Mouse (Mus musculus) left cerebral cortex, adult 2 months (tissue): ENCODE results near the gene Proz. TPM values are rescaled to one million over a fixed set of nuclear protein-coding genes. Genes with fewer than 3 reads are reported as not detected.

Source experiments
- DNase-seq, 2 experiments: peaks; one replicate each; pipeline ENCODE4 v3.0.0; 2021 to 2022; ENCODE audit warnings: low spot score in 2 of 2, mixed read lengths in 1 of 2; ENCODE audit errors: extremely low spot score in 1 of 2
- H3K27ac ChIP-seq: fragments of 200-600 bp; 2 replicates; pipeline ENCODE4 v1.8.1; 2022
- H3K4me3 ChIP-seq: fragments of 200-600 bp; 2 replicates; pipeline ENCODE4 v1.8.1; 2022
- CTCF ChIP-seq: fragments of 200-600 bp; IDR thresholded peaks from 2 replicates; pipeline ENCODE4 v1.8.1; 2022; ENCODE audit warnings: antibody characterized with exemption, mild to moderate bottlenecking, moderate library complexity
- intact Hi-C: fragments of 180-260 bp; cut with DNase I; formaldehyde crosslinking; loops from one replicate; pipeline ENCODE4 v1.15.1; 2025
- long read RNA-seq, 2 experiments: library from polyadenylated mRNA; stranded (forward); transcript quantifications; one replicate each; pipeline ENCODE4 v2.0.0; 2021; ENCODE audit warnings: borderline mapping rate in 2 of 2
- total RNA-seq, 2 experiments: library from RNA; stranded (reverse); gene quantifications; 2 replicates each; pipeline ENCODE4 v1.2.3; 2021

The Proz gene
- not detected for total RNA-seq
- long read RNA-seq, experiment 1: 0 reads
- long read RNA-seq, experiment 2: 0 reads

- Histone ChIP-seq H3K27ac (no peak within 1 kb of the TSS), H3K4me3 (no peak within 1 kb of the TSS)
- intact Hi-C loops: no loop called here
- DNase-seq: no peak
- no peak for TF ChIP-seq CTCF
Observed at GRCm38 (mm10) chr8:13060441-13061150, at the start of gene Proz. Gene Proz (plus strand): TSS chr8:13060914.

GRCm38 (mm10) chr8:13019560-13019959 lies 41.2 kb upstream of the Proz start:
- TF ChIP-seq CTCF: no peak; the same call in 1 of the 2 replicates
- DNase-seq: no peak
- intact Hi-C loops: no loop called here
- no peak overlapping the region for H3K27ac ChIP-seq
- no peak overlapping the region for H3K4me3 ChIP-seq

- H3K27ac ChIP-seq: peak overlapping the region; percentile 58; the same call in 1 of the 2 replicates
- intact Hi-C loops: loop anchor here (2.0 kb wide), 1 partner anchor 37 kb away; no protein-coding TSS in a partner anchor
- DNase-seq: peak; percentile 31 to 36
- no peak overlapping the region for H3K4me3 ChIP-seq
- TF ChIP-seq CTCF: no peak
Observed at GRCm38 (mm10) chr8:13021830-13022229, 38.9 kb upstream of the Proz start.

- no peak within 1 kb of the TSS for H3K4me3 ChIP-seq
- DNase-seq: no peak
- intact Hi-C loops: no loop called here
- H3K27ac ChIP-seq: no peak within 1 kb of the TSS
- TF ChIP-seq CTCF: no peak
Observed at GRCm38 (mm10) chr8:13025487-13026224, 35.1 kb upstream of the Proz start, which contains the start of gene F7. Gene F7 (plus strand): TSS chr8:13026034.

- TF ChIP-seq CTCF: no peak
- intact Hi-C loops: loop anchor here (1.0 kb wide), 1 partner anchor 78 kb away; the partner anchor contains the start of genes Cul4a and Pcid2
- no peak for DNase-seq
- no peak overlapping the region for H3K4me3 ChIP-seq
- H3K27ac ChIP-seq: no peak overlapping the region
Observed at GRCm38 (mm10) chr8:13027615-13028014, 33.1 kb upstream of the Proz start.

GRCm38 (mm10) chr8:13028482-13028881 lies 32.2 kb upstream of the Proz start:
- no peak overlapping the region for H3K27ac ChIP-seq
- intact Hi-C loops: loop anchor here (1.0 kb wide), 1 partner anchor 77 kb away; the partner anchor contains the start of genes Cul4a and Pcid2
- TF ChIP-seq CTCF: no peak
- no peak overlapping the region for H3K4me3 ChIP-seq
- peak; percentile 36 to 63 for DNase-seq

- TF ChIP-seq CTCF: no peak
- no peak overlapping the region for H3K27ac ChIP-seq
- intact Hi-C loops: no loop called here
- H3K4me3 ChIP-seq: no peak overlapping the region
- peak in 1 of 2 experiments; percentile 35 for DNase-seq
Observed at GRCm38 (mm10) chr8:13036346-13036812, 24.3 kb upstream of the Proz start.

- no peak for DNase-seq
- intact Hi-C loops: no loop called here
- no peak for TF ChIP-seq CTCF
- Histone ChIP-seq H3K4me3 (no peak within 1 kb of the TSS), H3K27ac (no peak within 1 kb of the TSS)
Observed at GRCm38 (mm10) chr8:13037015-13037414, 23.7 kb upstream of the Proz start, which contains the start of gene F10. Gene F10 (plus strand): TSS chr8:13037308.

GRCm38 (mm10) chr8:13037569-13037968 lies 23.1 kb upstream of the Proz start:
- no peak for DNase-seq
- Histone ChIP-seq H3K27ac (no peak overlapping the region), H3K4me3 (no peak overlapping the region)
- no peak for TF ChIP-seq CTCF
- intact Hi-C loops: no loop called here

GRCm38 (mm10) chr8:13039054-13039453 lies 21.7 kb upstream of the Proz start:
- intact Hi-C loops: no loop called here
- no peak overlapping the region for H3K4me3 ChIP-seq
- DNase-seq: no peak

GRCm38 (mm10) chr8:13041459-13041858 lies 19.3 kb upstream of the Proz start:
- H3K4me3 ChIP-seq: no peak overlapping the region
- intact Hi-C loops: no loop called here
- TF ChIP-seq CTCF: no peak
- H3K27ac ChIP-seq: no peak overlapping the region
- no peak for DNase-seq

More at GRCm38 (mm10) chr8:13039054-13039453, 21.7 kb upstream of the Proz start:
- no peak overlapping the region for H3K27ac ChIP-seq
- no peak for TF ChIP-seq CTCF

- intact Hi-C loops: no loop called here
- no peak for DNase-seq
Observed at GRCm38 (mm10) chr8:13047652-13048051, 13.1 kb upstream of the Proz start.

More at GRCm38 (mm10) chr8:13047652-13048051, 13.1 kb upstream of the Proz start:
- Histone ChIP-seq H3K4me3 (no peak overlapping the region), H3K27ac (no peak overlapping the region)
- no peak for TF ChIP-seq CTCF
